Mouse (Mus musculus) heart, adult 9 months (tissue): ENCODE results near the gene Abcc1.

Experiments used
- DNase-seq, 2 experiments: peaks; one replicate each; pipeline ENCODE4 v3.0.0; 2022; ENCODE audit warnings: low spot score in 2 of 2

Abcc1 gene

GRCm38 (mm10) chr16:14439801-14440614 lies 78.7 kb downstream of the Abcc1 start:
- DNase-seq, result no peak

- peak; percentile 41 to 61 for DNase-seq
Observed at GRCm38 (mm10) chr16:14444059-14444855, 82.9 kb downstream of the Abcc1 start.

- peak in 1 of 2 experiments; percentile 47 for DNase-seq
Observed at GRCm38 (mm10) chr16:14445197-14445596, 83.8 kb downstream of the Abcc1 start.

- no peak for DNase-seq
Observed at GRCm38 (mm10) chr16:14447366-14447765, 86.0 kb downstream of the Abcc1 start.

- no peak for DNase-seq
Observed at GRCm38 (mm10) chr16:14448307-14448706, 86.9 kb downstream of the Abcc1 start.

- DNase-seq, result no peak
Observed at GRCm38 (mm10) chr16:14449861-14450260, 88.5 kb downstream of the Abcc1 start.

GRCm38 (mm10) chr16:14451374-14452046 lies 90.2 kb downstream of the Abcc1 start:
- DNase-seq, result no peak

GRCm38 (mm10) chr16:14462535-14462934 lies 101.2 kb downstream of the Abcc1 start:
- DNase-seq, result no peak

GRCm38 (mm10) chr16:14465016-14465415 lies 103.7 kb downstream of the Abcc1 start:
- DNase-seq, result no peak

- DNase-seq, result no peak
Observed at GRCm38 (mm10) chr16:14468351-14468750, 107.0 kb downstream of the Abcc1 start.

GRCm38 (mm10) chr16:14468841-14469240 lies 107.5 kb downstream of the Abcc1 start:
- DNase-seq, result no peak

GRCm38 (mm10) chr16:14472171-14472570 lies 110.8 kb downstream of the Abcc1 start:
- DNase-seq, result no peak

GRCm38 (mm10) chr16:14473686-14474085 lies 112.3 kb downstream of the Abcc1 start:
- DNase-seq, result no peak

GRCm38 (mm10) chr16:14475001-14475400 lies 113.6 kb downstream of the Abcc1 start:
- no peak for DNase-seq

- DNase-seq, result no peak
Observed at GRCm38 (mm10) chr16:14476056-14476455, 114.7 kb downstream of the Abcc1 start.

GRCm38 (mm10) chr16:14476701-14477400 lies 115.5 kb downstream of the Abcc1 start:
- DNase-seq, result no peak

- no peak for DNase-seq
Observed at GRCm38 (mm10) chr16:14477510-14478300, 116.3 kb downstream of the Abcc1 start.

GRCm38 (mm10) chr16:14479641-14480040 lies 118.3 kb downstream of the Abcc1 start:
- DNase-seq, result no peak

GRCm38 (mm10) chr16:14483221-14483620 lies 121.9 kb downstream of the Abcc1 start:
- no peak for DNase-seq

- DNase-seq, result no peak
Observed at GRCm38 (mm10) chr16:14493491-14494114, 132.2 kb downstream of the Abcc1 start.
